Mouse (Mus musculus): ENCODE measurements around the gene Sftpd.
A peak's percentile ranks its signal among the peaks of the same experiment; 100 is the strongest.

Sftpd gene

DNA sequence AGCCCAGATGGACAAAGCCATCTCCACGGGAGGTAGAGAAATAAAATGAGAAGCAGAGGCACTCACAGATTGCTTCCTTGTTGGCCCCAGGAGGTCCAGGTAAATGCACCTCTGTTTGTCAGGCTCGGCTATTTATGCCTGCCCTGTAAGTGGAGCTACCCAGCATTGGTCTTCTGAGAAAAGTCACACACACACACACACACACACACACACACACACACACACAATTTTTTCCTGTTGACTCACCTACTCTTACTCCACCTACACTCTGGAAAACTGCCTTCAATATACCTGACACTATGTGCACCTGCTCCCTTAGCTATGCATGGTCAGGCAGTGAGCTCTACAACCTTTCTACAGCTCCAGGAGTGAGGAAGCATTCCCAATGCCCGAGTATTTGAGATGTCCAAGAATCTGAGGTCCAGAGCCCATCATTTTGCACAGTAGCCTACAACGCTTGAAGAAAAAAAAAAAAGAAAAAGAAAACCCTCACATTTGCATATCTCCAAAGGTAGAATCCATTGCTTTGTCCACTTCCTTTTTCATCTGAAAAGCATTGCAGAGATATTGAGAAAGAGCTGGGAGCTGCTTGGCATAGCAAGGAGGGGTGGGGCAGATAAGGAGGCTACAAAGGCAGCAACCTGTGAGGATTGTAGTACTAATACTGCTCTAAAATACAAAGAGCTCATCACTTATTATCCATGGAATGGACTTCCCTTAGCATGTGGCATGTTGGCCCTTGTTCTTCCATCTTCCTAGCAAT lies at the start of gene Sftpd:
TSS of gene Sftpd (minus strand) at position 91 of the 763 bp plus-strand sequence.
- DNase-seq (ENCODE audit: inconsistent ontology term), result no peak

DNA sequence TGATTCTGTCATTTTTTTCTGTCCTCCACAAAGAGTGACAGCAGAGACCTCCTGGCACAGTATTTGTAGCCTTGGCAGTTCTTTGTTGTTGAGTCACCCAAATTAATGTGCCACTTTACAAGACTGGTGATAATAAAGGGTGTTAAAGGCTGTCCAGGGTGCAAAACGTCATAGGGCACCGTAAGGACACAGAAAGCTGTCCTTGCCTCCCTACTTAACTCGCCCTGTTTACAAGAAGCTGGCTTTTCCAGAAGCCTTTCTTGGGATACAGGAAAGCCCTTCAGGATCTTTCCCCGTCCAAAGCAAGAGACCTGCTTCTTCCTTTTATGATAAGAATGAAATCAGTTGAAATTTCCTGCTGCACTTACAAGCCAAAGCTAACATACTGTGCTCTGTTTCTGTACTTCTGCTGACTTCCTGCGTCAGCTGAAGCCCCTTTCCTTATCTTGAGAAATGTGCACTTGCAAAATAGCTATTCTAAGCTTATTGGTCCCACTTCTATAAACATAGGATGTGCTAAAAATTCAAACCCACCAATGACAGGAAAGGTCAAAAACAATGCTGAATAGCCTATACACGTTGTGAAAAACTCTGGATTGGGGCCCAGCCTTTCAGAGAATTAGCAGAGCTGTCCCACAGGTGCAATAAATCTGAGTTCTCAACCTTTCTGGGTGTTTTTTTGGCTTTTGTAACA lies 13.2 kb upstream of the Sftpd start:
- DNase-seq (ENCODE audit: inconsistent ontology term), result no peak

DNA sequence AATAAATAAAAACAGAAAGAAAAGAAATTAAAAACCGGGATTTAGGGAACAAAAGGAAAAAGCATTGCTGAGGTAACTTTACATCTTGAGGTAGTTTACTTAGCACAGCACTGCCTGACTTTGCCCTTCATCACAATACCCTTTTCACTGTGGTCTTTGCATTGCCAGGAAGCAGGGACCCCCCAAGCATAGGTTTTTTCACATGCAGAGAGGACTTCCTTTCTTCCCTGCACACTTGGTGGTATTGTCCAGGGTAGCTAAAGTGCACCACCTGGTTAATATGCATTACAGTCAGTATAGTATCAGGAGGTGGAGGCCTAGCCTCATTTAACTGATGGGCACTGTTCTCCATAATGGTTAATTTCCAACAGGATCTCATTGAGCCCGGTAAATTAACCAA lies 4.5 kb upstream of the Sftpd start:
- DNase-seq (ENCODE audit: inconsistent ontology term), result no peak

GRCm38 (mm10) chr14:41174802-41175201 lies 10.1 kb downstream of the Sftpd start:
- no peak for DNase-seq (ENCODE audit: inconsistent ontology term)

- no peak for DNase-seq (ENCODE audit: inconsistent ontology term)
Measured at GRCm38 (mm10) chr14:41170514-41170913, 14.4 kb downstream of the Sftpd start.

- DNase-seq (ENCODE audit: inconsistent ontology term), result no peak
Measured at GRCm38 (mm10) chr14:41168567-41168966, 16.4 kb downstream of the Sftpd start.

GRCm38 (mm10) chr14:41167278-41167677 lies 17.7 kb downstream of the Sftpd start:
- DNase-seq (ENCODE audit: inconsistent ontology term), result no peak

DNA sequence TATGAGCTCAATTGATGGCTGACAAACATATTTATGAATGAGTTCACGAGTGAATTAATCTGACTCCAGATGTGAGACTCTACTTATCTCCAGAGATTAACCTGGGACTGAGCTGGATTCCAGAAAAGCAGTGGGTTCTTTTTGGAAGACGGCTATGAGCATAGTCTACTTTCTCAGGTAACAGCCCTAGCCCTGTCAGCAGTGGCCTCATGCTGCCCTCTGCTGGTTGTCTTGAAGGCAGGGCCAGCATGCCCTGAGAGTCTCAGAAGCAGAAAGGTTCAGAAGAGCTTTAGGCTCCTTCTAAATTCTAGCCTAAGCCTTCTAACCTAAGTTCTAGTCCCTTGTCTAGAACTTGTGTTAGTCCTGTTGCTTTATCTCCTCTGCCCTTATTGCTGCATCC lies 22.3 kb downstream of the Sftpd start:
- DNase-seq (ENCODE audit: inconsistent ontology term), result peak; percentile 9

DNA sequence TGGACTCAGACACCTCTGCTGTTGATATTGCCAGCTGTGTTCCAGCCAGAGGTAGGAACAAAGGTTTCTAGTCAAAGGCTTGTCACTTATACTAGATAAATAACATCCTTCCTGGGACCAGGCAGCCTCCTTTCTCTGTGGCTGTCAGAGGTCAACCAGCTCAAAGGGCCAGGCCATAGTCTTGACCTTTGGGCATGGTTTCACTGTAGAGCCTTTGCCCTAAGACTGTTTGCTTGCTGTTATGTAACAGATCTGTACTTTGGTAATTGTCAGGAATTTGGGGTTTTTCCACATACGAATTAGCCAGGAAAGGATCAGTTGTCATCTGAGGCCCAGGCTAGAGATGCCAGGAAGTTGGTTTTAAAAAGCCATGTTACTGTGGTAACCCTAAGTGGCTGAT lies 24.2 kb downstream of the Sftpd start:
- peak; percentile 18 for DNase-seq (ENCODE audit: inconsistent ontology term)

- no peak for DNase-seq (ENCODE audit: inconsistent ontology term)
Measured at GRCm38 (mm10) chr14:41160076-41160475, 24.9 kb downstream of the Sftpd start.

DNA sequence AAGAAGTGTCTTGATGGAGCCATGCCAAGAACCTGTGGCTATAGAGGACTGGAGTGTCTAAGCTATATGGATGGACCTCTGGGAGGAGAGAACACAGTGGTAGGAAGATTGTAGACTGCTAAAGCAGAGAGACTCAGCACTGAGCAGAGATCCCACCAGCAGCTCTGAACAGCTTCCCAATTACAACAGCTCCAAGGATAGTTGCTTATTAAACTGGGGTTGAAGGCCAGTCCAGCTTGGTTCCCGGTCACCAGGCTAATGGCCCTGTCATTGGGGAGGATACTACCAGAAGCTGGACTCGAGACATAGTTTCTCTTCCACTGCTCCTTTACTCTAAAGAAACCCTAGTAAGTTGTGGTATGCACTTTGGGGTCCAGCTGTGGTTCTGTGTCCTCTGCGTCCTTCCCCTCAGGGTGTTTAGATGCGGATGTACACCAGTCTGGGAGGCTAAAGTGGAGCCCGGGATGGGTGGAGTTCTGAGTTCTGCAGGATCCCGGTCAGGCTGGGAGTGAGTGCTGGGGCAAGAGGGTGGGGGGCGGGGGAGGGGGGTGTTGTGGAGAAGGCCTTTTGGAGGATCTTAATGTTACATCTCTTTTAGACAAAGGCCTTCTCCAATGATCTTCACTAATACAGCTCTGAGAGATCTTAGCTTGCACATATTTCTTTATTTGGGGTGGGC lies 33.6 kb downstream of the Sftpd start, which contains the start of gene Mbl1:
TSS of gene Mbl1 (plus strand) at position 239 of the 679 bp plus-strand sequence.
- DNase-seq (ENCODE audit: inconsistent ontology term), result no peak

- DNase-seq (ENCODE audit: inconsistent ontology term), result no peak
Measured at GRCm38 (mm10) chr14:41147356-41147755, 37.6 kb downstream of the Sftpd start.

DNA sequence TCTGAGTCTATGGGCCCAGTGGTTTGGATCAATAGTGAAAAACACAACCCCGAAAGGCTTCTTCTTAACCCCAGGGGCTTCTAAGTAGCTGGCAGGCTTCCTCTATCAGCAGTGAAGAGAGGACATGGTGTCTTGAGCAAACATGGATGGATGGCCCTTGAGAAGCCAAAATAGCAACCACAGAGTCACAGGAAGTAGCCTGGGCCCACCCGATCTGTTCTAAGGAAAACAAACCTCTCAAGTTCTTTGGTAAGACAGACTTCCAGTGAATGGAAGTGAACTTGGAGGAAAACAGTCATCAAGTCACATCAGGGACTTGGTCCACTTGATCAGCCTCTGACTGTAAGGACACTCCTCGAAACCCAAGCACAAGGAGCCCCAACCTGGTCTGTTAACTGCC lies 38.0 kb downstream of the Sftpd start:
- no peak for DNase-seq (ENCODE audit: inconsistent ontology term)

- DNase-seq (ENCODE audit: inconsistent ontology term), result no peak
Measured at GRCm38 (mm10) chr14:41146035-41146434, 38.9 kb downstream of the Sftpd start.

- no peak for DNase-seq (ENCODE audit: inconsistent ontology term)
Measured at GRCm38 (mm10) chr14:41140686-41141085, 44.3 kb downstream of the Sftpd start.

DNA sequence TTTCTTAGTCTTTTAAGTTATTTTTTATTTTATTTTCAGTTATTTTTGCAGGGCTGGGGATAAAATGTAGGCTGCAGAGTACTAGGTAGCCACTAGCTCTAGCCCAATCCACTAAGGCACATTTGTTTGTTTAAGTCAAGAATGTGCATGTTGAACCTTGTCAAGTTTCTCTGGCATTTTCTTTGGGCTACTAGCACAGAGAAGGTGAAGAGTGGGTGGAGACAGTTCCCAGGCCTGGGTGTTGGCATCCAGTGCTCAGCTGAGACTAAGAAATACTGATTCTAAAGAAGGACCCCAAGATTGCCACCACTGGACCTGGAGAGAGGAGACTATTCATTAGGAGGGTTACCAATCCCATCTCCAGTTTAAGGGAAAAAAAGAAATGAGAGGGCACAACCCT lies 47.9 kb downstream of the Sftpd start:
- no peak for DNase-seq (ENCODE audit: inconsistent ontology term)

- DNase-seq (ENCODE audit: inconsistent ontology term), result no peak
Measured at GRCm38 (mm10) chr14:41131540-41131939, 53.4 kb downstream of the Sftpd start, which contains the start of gene Sftpa1. TSS of gene Sftpa1 (plus strand) at chr14:41131782.

- DNase-seq (ENCODE audit: inconsistent ontology term), result peak; percentile 2
Measured at GRCm38 (mm10) chr14:41127997-41128396, 57.0 kb downstream of the Sftpd start.

DNA sequence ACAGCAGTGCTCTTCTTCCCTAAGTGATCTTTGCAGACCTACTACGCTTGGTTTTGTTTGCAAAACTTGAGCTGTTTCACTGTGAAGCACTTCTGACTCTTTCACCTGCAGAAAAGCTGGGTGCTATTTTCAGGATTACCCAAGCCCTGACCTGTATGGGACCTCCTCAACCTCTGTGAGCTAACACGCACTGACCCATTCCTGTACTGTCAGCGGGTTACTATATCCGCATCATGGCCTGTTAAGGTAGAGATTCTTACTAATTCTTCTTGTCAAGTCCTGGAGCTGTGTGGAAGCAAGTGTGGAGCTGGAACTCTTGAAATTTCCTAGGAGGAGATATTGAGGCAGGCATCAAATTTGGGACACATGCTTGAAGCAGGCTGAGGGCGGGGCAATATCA lies 60.3 kb downstream of the Sftpd start:
- DNase-seq (ENCODE audit: inconsistent ontology term), result no peak

Data from Muller cell, postnatal 12 days (primary cell).